Mouse (Mus musculus): ENCODE results near the gene Gxylt2.

- no peak for TF ChIP-seq GATA1 (IDR thresholded peaks at IDR 0.05; ENCODE audit: borderline replicate concordance, low read length)
- no peak for TF ChIP-seq FLI1 (IDR thresholded peaks at IDR 0.05; ENCODE audit: low read length)
Observed at GRCm38 (mm10) chr6:100667644-100668043, 36.9 kb upstream of the Gxylt2 start.

Measured in megakaryocyte, embryonic 14.5 days (primary cell).